Mouse (Mus musculus) megakaryocyte, embryonic 14.5 days (primary cell): Measurements from ENCODE around the gene Gucy2g.

Experiments used
- FLI1 ChIP-seq: IDR thresholded peaks from 2 replicates; pipeline ENCODE4 v1.6.1; 2012; ENCODE audit warnings: low read length, inconsistent platforms, mixed read lengths
- GATA1 ChIP-seq: IDR thresholded peaks from 3 replicates; pipeline ENCODE4 v1.6.1; 2012; ENCODE audit warnings: mixed read lengths, low read length, inconsistent platforms, borderline replicate concordance

DNA sequence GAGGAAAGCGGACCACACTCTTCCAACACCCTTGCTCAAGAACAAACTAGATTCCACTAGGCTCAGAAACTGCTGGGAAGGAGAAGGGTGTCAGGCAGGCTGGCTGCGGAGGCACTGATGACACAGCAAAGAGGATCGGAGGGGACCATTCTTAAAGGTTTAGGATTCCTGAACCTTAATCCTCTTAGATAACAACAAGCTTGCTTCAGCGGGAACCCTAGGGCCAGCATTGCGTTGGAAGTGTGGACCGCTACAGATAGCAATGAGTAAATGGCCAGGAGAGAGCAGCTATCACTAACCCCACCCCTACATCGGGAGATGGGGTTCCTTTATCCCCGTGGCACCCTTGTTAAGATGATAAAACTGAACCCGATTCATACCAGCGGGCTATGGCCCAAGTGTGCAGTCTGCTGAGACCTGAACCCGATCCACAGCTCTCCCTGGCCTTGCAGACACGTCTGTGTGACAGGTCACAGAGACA, 22.3 kb downstream of the Gucy2g start:
- TF ChIP-seq GATA1 (no peak), FLI1 (no peak)
